In genomic region chr5:119862431-119862830, GRCm38 (mm10) we compare ENCODE assay signal across 28 mouse cellular contexts. TPM values are rescaled to one million over a fixed set of nuclear protein-coding genes. Genes with fewer than 3 reads are reported as not detected.
DNase-seq lines count a peak whose midpoint lies in the region; ATAC-seq lines count a peak whose summit lies in the region.
"Had no signal": no experiment of that assay in that cellular context is flagged by ENCODE, and none has a peak within 500 bp of the region (broad histone marks: within the 10 kb centered on the region; RNA-seq: fewer than 3 reads in every experiment).

No protein-coding gene starts in this region.

- WGBS in heart, embryonic 13.5 days = 44% methylated on average over 5 of the region's 5 CpGs
- WGBS in heart, embryonic 10.5 days = 50% methylated on average over 5 of the region's 5 CpGs
- WGBS in heart, embryonic 16.5 days = 47% methylated on average over 5 of the region's 5 CpGs

- peak overlapping the region; percentile 65; the same call in 1 of the 2 replicates for H3K27ac ChIP-seq in heart, embryonic 13.5 days (replicated peaks)
- H3K27ac ChIP-seq in heart, embryonic 10.5 days = no peak overlapping the region
- H3K27ac ChIP-seq in heart, embryonic 16.5 days (ENCODE audit: low read length) = peak overlapping the region; percentile 23; the same call in 1 of the 2 replicates
- H3K27ac ChIP-seq: embryonic facial prominence, embryonic 10.5 days; embryonic facial prominence, embryonic 13.5 days; forebrain, embryonic 12.5 days; forebrain, embryonic 15.5 days; heart, adult 2 months; hindbrain, embryonic 12.5 days; hindbrain, embryonic 15.5 days; intestine, embryonic 15.5 days had no signal

- DNase-seq in heart, adult 11 months = peak; percentile 92
- no peak for DNase-seq in heart, adult 8-10 months (ENCODE audit: low spot score)
- no peak for DNase-seq in heart, embryonic 10.5 days (ENCODE audit: low spot score)
- DNase-seq in heart, postnatal 4 days = peak; percentile 41
- no peak for DNase-seq in T-cell, adult 2 months (ENCODE audit: low spot score)
- DNase-seq: adrenal gland, postnatal 10 days; adrenal gland, postnatal 36 days; cerebellum, adult 2 months; cerebellum, adult 9-11 months; cerebellum, postnatal 36 days; embryo, embryonic 11 days; gastrocnemius, postnatal 25 days; kidney, adult 11 months; kidney, adult 8-10 months had no signal

- no peak overlapping the region for H3K9ac ChIP-seq in heart, embryonic 13.5 days
- H3K9ac ChIP-seq in heart, embryonic 16.5 days (ENCODE audit: low read length) = no peak overlapping the region
- H3K9ac ChIP-seq: embryonic facial prominence, embryonic 13.5 days; forebrain, embryonic 12.5 days; forebrain, embryonic 15.5 days; hindbrain, embryonic 12.5 days; hindbrain, embryonic 15.5 days; intestine, embryonic 15.5 days had no signal

- H3K9me3 ChIP-seq in heart, embryonic 13.5 days = no peaks in the 10 kb centered on the region
- no peaks in the 10 kb centered on the region for H3K9me3 ChIP-seq in heart, embryonic 10.5 days
- H3K9me3 ChIP-seq in heart, embryonic 16.5 days (replicated peaks; ENCODE audit: control insufficient read depth, low read length) = no peaks in the 10 kb centered on the region
- H3K9me3 ChIP-seq: embryonic facial prominence, embryonic 10.5 days; embryonic facial prominence, embryonic 13.5 days; forebrain, embryonic 12.5 days; forebrain, embryonic 15.5 days; hindbrain, embryonic 12.5 days; hindbrain, embryonic 15.5 days; intestine, embryonic 15.5 days had no signal

- H3K4me3 ChIP-seq in heart, embryonic 13.5 days = no peak overlapping the region
- H3K4me3 ChIP-seq in heart, embryonic 10.5 days = no peak overlapping the region
- H3K4me3 ChIP-seq in heart, embryonic 16.5 days (ENCODE audit: low read length) = no peak overlapping the region
- H3K4me3 ChIP-seq: embryonic facial prominence, embryonic 10.5 days; embryonic facial prominence, embryonic 13.5 days; erythroblast, embryonic 14.5 days; forebrain, embryonic 12.5 days; forebrain, embryonic 15.5 days; heart, adult 2 months; hindbrain, embryonic 12.5 days; hindbrain, embryonic 15.5 days; intestine, embryonic 15.5 days had no signal

- ATAC-seq in heart, embryonic 13.5 days (ENCODE audit: extremely low read depth, insufficient number of reproducible peaks, low FRiP score, low TSS enrichment) = no peak
- ATAC-seq in heart, embryonic 16.5 days (replicated peaks; ENCODE audit: extremely low read depth, insufficient read depth, low FRiP score) = no peak
- ATAC-seq: forebrain, embryonic 15.5 days; intestine, embryonic 15.5 days had no signal

- H3K36me3 ChIP-seq in heart, embryonic 13.5 days = peaks cover 82% of the 10 kb centered on the region
- H3K36me3 ChIP-seq in heart, embryonic 10.5 days = peaks cover 81% of the 10 kb centered on the region
- H3K36me3 ChIP-seq in heart, embryonic 16.5 days (ENCODE audit: control insufficient read depth, insufficient read depth) = peaks cover 21% of the 10 kb centered on the region
- H3K36me3 ChIP-seq: embryonic facial prominence, embryonic 10.5 days; embryonic facial prominence, embryonic 13.5 days; forebrain, embryonic 12.5 days; forebrain, embryonic 15.5 days; hindbrain, embryonic 12.5 days; hindbrain, embryonic 15.5 days; intestine, embryonic 15.5 days had no signal

- H3K4me2 ChIP-seq in heart, embryonic 13.5 days = no peak overlapping the region
- H3K4me2 ChIP-seq in heart, embryonic 16.5 days (ENCODE audit: low read depth, low read length) = no peak overlapping the region
- H3K4me2 ChIP-seq: embryonic facial prominence, embryonic 13.5 days; forebrain, embryonic 12.5 days; forebrain, embryonic 15.5 days; hindbrain, embryonic 12.5 days; hindbrain, embryonic 15.5 days; intestine, embryonic 15.5 days had no signal

- peaks cover 46% of the 10 kb centered on the region for H3K4me1 ChIP-seq in heart, embryonic 13.5 days
- H3K4me1 ChIP-seq in heart, embryonic 10.5 days = peaks cover 35% of the 10 kb centered on the region
- peaks cover 16% of the 10 kb centered on the region for H3K4me1 ChIP-seq in heart, embryonic 16.5 days (ENCODE audit: control insufficient read depth, insufficient read depth, low read length)
- H3K4me1 ChIP-seq: hindbrain, embryonic 15.5 days; intestine, embryonic 15.5 days had no signal

- H3K27me3 ChIP-seq in heart, embryonic 13.5 days (replicated peaks) = no peaks in the 10 kb centered on the region
- 0 out of 2 replicates have a peak, but pooled peaks cover 9% of the 10 kb centered on the region for H3K27me3 ChIP-seq in heart, embryonic 10.5 days (ENCODE audit: insufficient read depth, poor library complexity, severe bottlenecking)
- peaks cover 2% of the 10 kb centered on the region; the same call in 1 of the 2 replicates for H3K27me3 ChIP-seq in heart, embryonic 16.5 days (ENCODE audit: control insufficient read depth, insufficient read depth, low read length)

RNA-seq across cellular contexts. Expression of gene Tbx5, which starts 30.0 kb away (rescaled TPM):
- total RNA-seq in heart, adult 8-10 months (2022) = 10 to 100 TPM; 22.5 to 44.9 (median 33.8) TPM
- 31.3 and 38.4 TPM in 2 replicates for polyA plus RNA-seq in heart, embryonic 13.5 days (2015; fragmentation: Nextera tagmentation; extraction: Ambion mirVana)
- polyA plus RNA-seq in heart, embryonic 10.5 days (2016; fragmentation: Nextera tagmentation; extraction: Ambion mirVana) = 41.9 and 44.2 TPM in 2 replicates
- polyA plus RNA-seq in heart, embryonic 16.5 days (2015; fragmentation: Nextera tagmentation; extraction: Ambion mirVana) = 30.5 and 36.3 TPM in 2 replicates
- total RNA-seq in heart, postnatal 4 days (2021) = 10 to 100 TPM; 36.3 to 36.6 TPM
- total RNA-seq: ES-E14; hematopoietic stem cell, adult 5-6 weeks had no signal
- polyA plus RNA-seq: cerebellum, adult 2 months; cortical plate, adult 2 months; erythroblast, embryonic 14.5 days; forebrain, embryonic 15.5 days had no signal

Comparison
In these comparisons a context has a peak if more than half of its experiments do, and no peak if none do; other contexts are left out.
1. DNase-seq: peak in heart, adult 11 months (single experiment) and heart, postnatal 4 days (single experiment); none in heart, adult 8-10 months (single experiment), heart, embryonic 10.5 days (single experiment) and T-cell, adult 2 months (single experiment).